Mouse (Mus musculus): ENCODE results near the gene Fgfrl1. TPM values are rescaled to one million over a fixed set of nuclear protein-coding genes. Genes with fewer than 3 reads are reported as not detected.

The Fgfrl1 gene
- polyA plus RNA-seq, 1 experiment from 2014 or later = 40.1 TPM

DNA sequence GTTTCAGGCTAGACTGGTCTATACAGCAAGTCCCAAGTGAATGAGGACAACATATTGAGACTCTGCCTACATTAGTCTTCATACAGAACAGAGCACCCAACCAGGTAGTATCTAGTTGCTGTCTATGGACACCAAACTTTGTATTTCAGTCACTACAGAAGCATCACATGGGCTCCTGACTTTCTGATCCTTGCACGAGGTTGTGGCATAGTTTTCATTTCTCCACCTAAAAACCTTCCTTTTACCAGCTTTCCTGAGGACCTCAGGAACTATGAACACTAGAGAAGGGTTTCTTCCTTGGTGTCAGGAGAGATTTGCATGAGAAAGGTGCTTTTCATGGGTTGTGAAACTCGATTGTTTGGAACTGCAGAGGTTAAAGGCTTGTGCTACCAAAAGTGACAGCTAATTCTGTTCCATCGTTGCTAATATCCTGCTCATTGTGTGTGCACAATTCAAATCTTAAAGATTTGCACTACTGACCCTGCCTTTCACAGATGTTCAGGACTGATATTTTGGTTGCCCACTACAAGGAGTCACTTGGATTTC is 23.7 kb upstream of the Fgfrl1 start:
- peak overlapping the region; percentile 87 for H3K27ac ChIP-seq (ENCODE audit: poor library complexity, severe bottlenecking)
- no peaks in the 10 kb centered on the region for H3K9me3 ChIP-seq (replicated peaks)

GRCm38 (mm10) chr5:108668977-108669936 is 22.9 kb upstream of the Fgfrl1 start, which contains the start of gene Dgkq:
Gene Dgkq (minus strand): TSS chr5:108669672.
- peak within 1 kb of the TSS; percentile 76 for H3K4me2 ChIP-seq
- H3K36me3 ChIP-seq = peaks cover 32% of the 10 kb centered on the region
- peak within 1 kb of the TSS; percentile 87 for H3K27ac ChIP-seq (ENCODE audit: poor library complexity, severe bottlenecking)
- peak within 1 kb of the TSS; percentile 72 for H3K4me3 ChIP-seq
- peaks cover 7% of the 10 kb centered on the region; the same call in 1 of the 2 replicates for H3K27me3 ChIP-seq (replicated peaks)
- peaks cover 14% of the 10 kb centered on the region for H3K4me1 ChIP-seq (replicated peaks)
- peak; percentile 84 for ATAC-seq (ENCODE audit: insufficient number of reproducible peaks, low FRiP score)
- 6% methylated on average over 43 of the region's 43 CpGs for WGBS
- peak within 1 kb of the TSS; percentile 84 for H3K9ac ChIP-seq
- H3K9me3 ChIP-seq (replicated peaks) = no peaks in the 10 kb centered on the region

More for the DNA sequence above, 23.7 kb upstream of the Fgfrl1 start:
- Histone ChIP-seq H3K4me3 (peak overlapping the region; percentile 72), H3K27me3 (replicated peaks) (peaks cover 7% of the 10 kb centered on the region; the same call in 1 of the 2 replicates), H3K36me3 (peaks cover 24% of the 10 kb centered on the region), H3K9ac (peak overlapping the region; percentile 84), H3K4me1 (replicated peaks) (peaks cover 14% of the 10 kb centered on the region), H3K4me2 (peak overlapping the region; percentile 76)
- no peak for ATAC-seq (ENCODE audit: insufficient number of reproducible peaks, low FRiP score)
- 12% methylated on average over 3 of the region's 3 CpGs for WGBS

DNA sequence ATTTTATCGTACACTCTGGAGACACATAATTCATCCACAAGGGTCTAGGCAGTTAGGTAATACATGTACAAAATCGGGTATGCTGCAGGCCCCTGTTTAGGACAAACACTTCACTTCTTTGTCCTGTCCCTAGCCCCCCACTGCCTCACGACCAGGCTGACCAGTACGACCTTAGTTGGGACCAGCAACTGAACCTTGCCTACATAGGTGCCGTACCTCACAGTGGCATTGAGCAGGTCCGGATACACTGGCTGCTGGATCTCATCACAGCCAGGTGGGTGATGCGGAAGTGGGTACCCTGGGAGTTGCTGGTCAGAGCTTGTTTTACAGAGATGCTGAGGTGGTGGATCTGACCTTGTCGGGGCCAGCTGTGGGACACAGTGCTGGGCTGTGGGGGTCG is 22.2 kb upstream of the Fgfrl1 start:
- Histone ChIP-seq H3K27me3 (replicated peaks) (peaks cover 1% of the 10 kb centered on the region; the same call in 1 of the 2 replicates), H3K4me2 (peak overlapping the region; percentile 76), H3K27ac (ENCODE audit: poor library complexity, severe bottlenecking) (peak overlapping the region; percentile 87; the same call in 1 of the 2 replicates), H3K9me3 (replicated peaks) (no peaks in the 10 kb centered on the region), H3K9ac (peak overlapping the region; percentile 84), H3K4me3 (peak overlapping the region; percentile 72; the same call in 1 of the 2 replicates), H3K4me1 (replicated peaks) (peaks cover 14% of the 10 kb centered on the region), H3K36me3 (peaks cover 32% of the 10 kb centered on the region)
- ATAC-seq (ENCODE audit: insufficient number of reproducible peaks, low FRiP score) = no peak
- WGBS = 77% methylated on average over 9 of the region's 9 CpGs

DNA sequence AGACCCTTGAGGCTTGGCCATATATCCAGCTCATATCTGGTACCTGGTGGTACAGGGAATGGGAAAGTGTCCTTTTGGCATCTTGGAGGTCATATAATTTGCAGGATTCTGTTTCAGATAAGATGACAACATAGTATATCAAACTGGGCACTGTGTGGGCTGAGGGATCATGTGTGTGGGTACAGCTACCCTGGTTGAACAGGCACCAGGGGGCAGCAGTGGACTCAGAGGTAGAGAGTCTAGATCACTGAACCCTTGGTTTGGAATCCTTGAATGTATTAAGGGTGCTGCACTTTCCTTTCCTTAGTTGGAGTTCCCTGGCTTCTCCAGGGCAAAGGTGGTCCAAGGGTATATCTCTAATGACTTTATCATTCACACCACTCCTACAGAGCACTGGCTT is 21.4 kb upstream of the Fgfrl1 start:
- 0 out of 2 replicates have a peak, but pooled peaks have one; percentile 31 for ATAC-seq (ENCODE audit: insufficient number of reproducible peaks, low FRiP score)
- H3K4me3 ChIP-seq = no peak overlapping the region
- H3K9me3 ChIP-seq (replicated peaks) = no peaks in the 10 kb centered on the region
- H3K36me3 ChIP-seq = peaks cover 32% of the 10 kb centered on the region
- no peaks in the 10 kb centered on the region; the same call in 1 of the 2 replicates for H3K27me3 ChIP-seq (replicated peaks)
- no peak overlapping the region for H3K9ac ChIP-seq
- no peak overlapping the region for H3K4me2 ChIP-seq
- H3K27ac ChIP-seq (ENCODE audit: poor library complexity, severe bottlenecking) = no peak overlapping the region
- H3K4me1 ChIP-seq (replicated peaks) = peaks cover 14% of the 10 kb centered on the region

DNA sequence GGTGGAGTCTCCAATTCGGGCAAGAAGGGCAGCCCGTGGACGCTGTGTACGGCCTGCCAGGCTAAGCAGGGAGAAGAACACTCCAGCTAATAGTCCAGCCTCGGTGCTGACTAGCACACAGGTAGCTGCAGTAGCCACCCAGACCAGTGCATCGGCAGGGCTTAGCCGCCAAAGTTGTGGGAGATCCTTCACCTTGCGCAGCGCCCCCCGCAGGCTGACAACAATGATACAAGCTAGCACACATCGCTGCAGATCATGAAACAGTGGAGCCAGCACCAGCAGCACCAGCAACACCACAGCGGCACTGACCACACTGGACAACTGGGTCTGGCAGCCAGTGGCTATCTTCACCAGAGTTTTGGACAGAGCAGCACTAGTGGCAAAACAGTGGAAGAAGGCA is 20.4 kb upstream of the Fgfrl1 start:
- 86% methylated on average over 12 of the region's 12 CpGs for WGBS
- ATAC-seq (ENCODE audit: insufficient number of reproducible peaks, low FRiP score) = no peak
- Histone ChIP-seq H3K9ac (no peak overlapping the region), H3K27me3 (replicated peaks) (no peaks in the 10 kb centered on the region), H3K4me1 (replicated peaks) (peaks cover 19% of the 10 kb centered on the region), H3K27ac (ENCODE audit: poor library complexity, severe bottlenecking) (no peak overlapping the region), H3K4me2 (no peak overlapping the region), H3K4me3 (no peak overlapping the region), H3K36me3 (peaks cover 32% of the 10 kb centered on the region), H3K9me3 (replicated peaks) (no peaks in the 10 kb centered on the region)

DNA sequence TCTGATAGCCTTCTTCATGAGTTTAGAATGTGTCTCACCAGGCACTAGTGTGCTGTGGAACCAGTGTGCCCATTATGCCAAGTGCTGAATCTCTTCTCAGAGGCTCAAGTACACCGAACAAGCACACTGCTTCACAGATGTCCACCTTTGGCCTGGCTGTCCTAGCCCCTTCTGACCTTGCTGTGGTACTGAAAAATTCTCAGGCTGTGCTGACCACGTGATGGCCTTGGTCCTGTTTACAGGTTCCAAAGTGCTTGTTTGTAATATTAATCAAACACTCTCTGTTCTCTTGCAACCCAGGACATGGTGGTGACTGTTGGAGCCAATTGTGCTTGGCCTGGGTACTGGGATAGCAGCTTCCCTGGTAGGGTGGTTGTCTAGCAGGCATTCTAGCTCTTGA is 17.6 kb upstream of the Fgfrl1 start:
- Histone ChIP-seq H3K4me1 (replicated peaks) (peaks cover 28% of the 10 kb centered on the region), H3K9me3 (replicated peaks) (no peaks in the 10 kb centered on the region), H3K27me3 (replicated peaks) (no peaks in the 10 kb centered on the region), H3K4me3 (no peak overlapping the region), H3K4me2 (no peak overlapping the region), H3K27ac (ENCODE audit: poor library complexity, severe bottlenecking) (no peak overlapping the region), H3K36me3 (peaks cover 32% of the 10 kb centered on the region), H3K9ac (no peak overlapping the region)
- ATAC-seq (ENCODE audit: insufficient number of reproducible peaks, low FRiP score) = no peak
- 75% methylated on average over 2 of the region's 2 CpGs for WGBS

DNA sequence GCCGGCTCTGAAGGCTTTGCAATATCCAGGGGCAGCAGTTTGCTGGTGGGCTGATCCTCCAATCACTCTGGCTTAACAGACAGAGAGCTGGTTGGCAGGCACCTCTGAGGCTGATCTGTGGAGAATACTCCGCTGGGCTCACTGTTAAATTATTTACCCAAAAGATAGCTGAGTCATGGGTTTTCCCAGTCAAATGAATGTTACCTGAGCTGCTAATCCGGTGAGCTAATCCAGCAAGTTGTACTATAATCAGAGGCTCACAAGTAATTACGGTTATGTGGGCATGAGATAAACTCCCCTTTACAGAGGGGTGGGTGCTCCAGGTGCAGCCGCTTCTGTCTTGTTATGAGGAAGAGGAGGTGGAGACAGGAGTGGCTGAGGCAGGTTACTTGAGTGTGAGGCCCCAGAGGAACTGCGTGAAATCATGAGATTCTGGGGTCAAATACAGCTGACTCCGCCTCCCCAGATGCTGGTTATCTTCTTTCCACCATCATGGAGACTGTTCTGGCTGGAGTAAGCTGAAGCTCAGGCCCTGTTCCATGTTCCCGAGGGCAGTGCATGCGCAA is 16.8 kb upstream of the Fgfrl1 start, which contains the start of gene Slc26a1:
Gene Slc26a1, minus strand, starts transcription at position 319 of the 566 bp plus-strand sequence.
- 76% methylated on average over 9 of the region's 9 CpGs for WGBS
- H3K9ac ChIP-seq = no peak within 1 kb of the TSS
- no peak within 1 kb of the TSS for H3K4me2 ChIP-seq
- ATAC-seq (ENCODE audit: insufficient number of reproducible peaks, low FRiP score) = no peak
- peaks cover 21% of the 10 kb centered on the region for H3K4me1 ChIP-seq (replicated peaks)
- peaks cover 32% of the 10 kb centered on the region for H3K36me3 ChIP-seq
- H3K27ac ChIP-seq (ENCODE audit: poor library complexity, severe bottlenecking) = no peak within 1 kb of the TSS
- H3K9me3 ChIP-seq (replicated peaks) = no peaks in the 10 kb centered on the region
- H3K27me3 ChIP-seq (replicated peaks) = no peaks in the 10 kb centered on the region
- no peak within 1 kb of the TSS for H3K4me3 ChIP-seq

DNA sequence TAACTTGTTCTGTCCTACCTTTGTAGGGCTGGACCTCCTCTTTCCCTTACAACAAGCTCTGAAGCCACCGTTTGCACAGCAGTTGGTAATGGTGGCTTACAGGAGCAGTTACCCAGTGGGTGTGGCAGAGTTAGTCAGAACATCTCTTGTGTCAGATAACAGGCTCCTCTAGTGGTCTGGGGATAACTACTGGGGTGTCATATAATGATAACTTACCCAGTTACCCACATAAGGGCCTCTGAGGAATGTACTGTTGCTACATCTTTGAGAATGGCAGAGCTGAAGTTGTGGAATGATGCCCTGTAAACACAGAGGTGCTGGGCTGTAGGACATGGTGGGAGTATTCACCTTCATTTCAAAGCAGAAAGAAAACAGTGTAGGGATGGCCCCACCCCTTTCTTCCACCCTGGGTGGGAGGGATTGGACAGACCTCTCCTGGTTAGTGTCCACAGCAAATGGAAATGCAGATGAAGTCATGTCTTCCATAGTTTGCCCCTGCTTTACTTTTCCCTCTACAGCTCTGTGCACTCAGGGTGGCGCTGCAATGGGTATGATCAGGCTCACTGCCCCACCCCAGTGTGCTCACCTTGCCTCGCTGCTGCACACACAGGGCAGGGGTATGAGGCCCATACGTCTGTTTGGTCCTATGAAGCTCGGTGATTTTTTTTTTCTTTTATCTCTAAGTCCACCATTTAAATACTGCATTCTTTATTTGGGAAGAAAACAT is 15.2 kb upstream of the Fgfrl1 start:
- no peaks in the 10 kb centered on the region for H3K9me3 ChIP-seq (replicated peaks)
- 9% methylated on average over 5 of the region's 5 CpGs for WGBS
- peak overlapping the region; percentile 48 for H3K4me3 ChIP-seq
- ATAC-seq (ENCODE audit: insufficient number of reproducible peaks, low FRiP score) = peak; percentile 66; the same call in 1 of the 2 replicates
- peaks cover 18% of the 10 kb centered on the region for H3K4me1 ChIP-seq (replicated peaks)
- H3K4me2 ChIP-seq = peak overlapping the region; percentile 89
- H3K9ac ChIP-seq = peak overlapping the region; percentile 72
- H3K27me3 ChIP-seq (replicated peaks) = no peaks in the 10 kb centered on the region
- H3K36me3 ChIP-seq = peaks cover 23% of the 10 kb centered on the region
- peak overlapping the region; percentile 70 for H3K27ac ChIP-seq (ENCODE audit: poor library complexity, severe bottlenecking)

- Histone ChIP-seq H3K9ac (peak overlapping the region; percentile 72), H3K4me3 (peak overlapping the region; percentile 48), H3K36me3 (peaks cover 14% of the 10 kb centered on the region), H3K4me1 (replicated peaks) (peaks cover 18% of the 10 kb centered on the region), H3K27ac (ENCODE audit: poor library complexity, severe bottlenecking) (peak overlapping the region; percentile 70), H3K27me3 (replicated peaks) (no peaks in the 10 kb centered on the region), H3K4me2 (peak overlapping the region; percentile 89), H3K9me3 (replicated peaks) (no peaks in the 10 kb centered on the region)
- ATAC-seq (ENCODE audit: insufficient number of reproducible peaks, low FRiP score) = peak; percentile 83
- 4% methylated on average over 25 of the region's 25 CpGs for WGBS
Measured at GRCm38 (mm10) chr5:108677605-108678295, 14.4 kb upstream of the Fgfrl1 start.

DNA sequence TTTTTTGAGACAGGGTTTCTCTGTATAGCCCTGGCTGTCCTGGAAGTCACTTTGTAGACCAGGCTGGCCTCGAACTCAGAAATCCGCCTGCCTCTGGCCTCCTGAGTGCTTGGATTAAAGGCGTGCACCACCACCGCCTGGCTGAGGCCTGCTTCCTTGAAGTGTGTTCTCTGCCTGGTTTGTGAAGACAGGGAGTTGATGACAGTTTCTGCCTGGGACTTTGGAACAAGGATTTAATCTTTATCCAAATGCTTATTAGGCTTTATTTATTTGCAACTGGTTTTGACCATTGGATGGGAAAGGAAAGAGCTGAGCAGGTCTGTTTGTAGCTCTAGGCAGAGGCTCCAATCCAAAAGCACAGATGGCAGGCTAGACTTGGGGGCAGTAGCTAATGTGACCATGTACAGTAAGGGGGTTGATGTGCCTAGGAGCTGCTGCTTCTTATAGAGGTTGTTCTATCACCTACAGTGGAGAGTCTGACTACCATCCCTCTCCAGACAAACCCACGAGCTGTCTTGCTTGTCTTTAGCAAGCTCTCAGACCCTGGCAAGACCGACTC is 13.8 kb upstream of the Fgfrl1 start:
- 88% methylated on average over 6 of the region's 6 CpGs for WGBS
- no peaks in the 10 kb centered on the region for H3K27me3 ChIP-seq (replicated peaks)
- no peak overlapping the region for H3K9ac ChIP-seq
- H3K4me2 ChIP-seq = no peak overlapping the region
- ATAC-seq (ENCODE audit: insufficient number of reproducible peaks, low FRiP score) = no peak
- H3K27ac ChIP-seq (ENCODE audit: poor library complexity, severe bottlenecking) = no peak overlapping the region
- H3K4me1 ChIP-seq (replicated peaks) = peaks cover 18% of the 10 kb centered on the region
- H3K9me3 ChIP-seq (replicated peaks) = no peaks in the 10 kb centered on the region
- H3K4me3 ChIP-seq = no peak overlapping the region
- H3K36me3 ChIP-seq = peaks cover 9% of the 10 kb centered on the region
